Mouse (Mus musculus): Measurements from ENCODE around the gene Gm42906. TPM values are rescaled to one million over a fixed set of nuclear protein-coding genes. Genes with fewer than 3 reads are reported as not detected.

The Gm42906 gene
- polyA plus RNA-seq, 1 experiment from 2014 or later = not detected

DNA sequence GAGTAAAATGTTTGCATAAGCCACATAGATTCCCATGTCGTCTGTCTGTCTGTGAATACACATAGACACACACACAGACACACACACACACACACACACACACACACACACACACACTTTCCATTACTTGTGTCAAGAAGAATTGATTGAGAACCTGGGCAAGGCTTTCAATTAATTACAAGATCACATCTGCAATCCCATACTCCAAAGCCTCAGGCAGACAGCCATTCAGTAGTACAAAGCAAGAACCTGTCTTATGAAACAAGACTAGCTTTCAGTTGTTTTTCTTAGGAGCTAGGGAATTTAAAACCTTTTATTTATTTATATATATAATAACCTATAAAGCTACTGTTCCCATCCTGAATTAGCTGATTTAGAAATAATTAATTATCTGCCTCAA lies 78.3 kb downstream of the Gm42906 start:
- Histone ChIP-seq H3K9me3 (ENCODE audit: low read depth, low read length) (no peaks in the 10 kb centered on the region), H3K4me3 (ENCODE audit: low read depth, low read length) (no peak overlapping the region), H3K4me2 (no peak overlapping the region), H3K4me1 (ENCODE audit: insufficient read depth) (no peaks in the 10 kb centered on the region), H3K36me3 (ENCODE audit: insufficient read depth) (no peaks in the 10 kb centered on the region), H3K27me3 (ENCODE audit: insufficient read depth, low read length) (no peaks in the 10 kb centered on the region), H3K27ac (ENCODE audit: low read depth) (no peak overlapping the region), H3K9ac (no peak overlapping the region)
- ATAC-seq (ENCODE audit: insufficient read depth) (no peak), DNase-seq (no peak)
- TF ChIP-seq CTCF (IDR thresholded peaks at IDR 0.05; ENCODE audit: low read depth) = no peak
- 75% methylated on average over 1 of the region's 1 CpGs for WGBS

DNA sequence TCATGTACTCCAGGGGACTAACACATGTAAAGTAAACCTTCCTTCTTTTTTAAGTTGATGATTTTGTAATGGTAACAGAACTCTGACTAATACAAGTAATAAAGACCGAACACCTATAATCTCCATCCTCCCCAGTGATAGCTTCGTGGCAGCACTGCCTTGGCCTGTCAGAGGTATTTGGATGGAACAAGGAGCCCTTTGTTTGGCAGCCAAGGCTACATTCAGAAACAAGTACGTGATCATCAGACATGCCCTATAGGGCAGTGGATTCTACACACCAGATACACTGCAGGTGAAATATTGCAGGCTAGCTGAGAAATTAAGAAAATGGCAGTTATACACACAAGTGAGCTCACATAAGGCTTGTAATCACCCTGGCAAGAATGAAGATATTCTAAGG lies 79.5 kb downstream of the Gm42906 start:
- H3K9me3 ChIP-seq (ENCODE audit: low read depth, low read length) = no peaks in the 10 kb centered on the region
- H3K36me3 ChIP-seq (ENCODE audit: insufficient read depth) = no peaks in the 10 kb centered on the region
- no peaks in the 10 kb centered on the region for H3K27me3 ChIP-seq (ENCODE audit: insufficient read depth, low read length)
- H3K4me3 ChIP-seq (ENCODE audit: low read depth, low read length) = no peak overlapping the region
- no peak for ATAC-seq (ENCODE audit: insufficient read depth)
- no peak overlapping the region for H3K4me2 ChIP-seq
- no peak overlapping the region for H3K27ac ChIP-seq (ENCODE audit: low read depth)
- no peak overlapping the region for H3K9ac ChIP-seq
- no peak for DNase-seq
- TF ChIP-seq CTCF (IDR thresholded peaks at IDR 0.05; ENCODE audit: low read depth) = no peak
- 79% methylated on average over 3 of the region's 3 CpGs for WGBS
- H3K4me1 ChIP-seq (ENCODE audit: insufficient read depth) = no peaks in the 10 kb centered on the region

DNA sequence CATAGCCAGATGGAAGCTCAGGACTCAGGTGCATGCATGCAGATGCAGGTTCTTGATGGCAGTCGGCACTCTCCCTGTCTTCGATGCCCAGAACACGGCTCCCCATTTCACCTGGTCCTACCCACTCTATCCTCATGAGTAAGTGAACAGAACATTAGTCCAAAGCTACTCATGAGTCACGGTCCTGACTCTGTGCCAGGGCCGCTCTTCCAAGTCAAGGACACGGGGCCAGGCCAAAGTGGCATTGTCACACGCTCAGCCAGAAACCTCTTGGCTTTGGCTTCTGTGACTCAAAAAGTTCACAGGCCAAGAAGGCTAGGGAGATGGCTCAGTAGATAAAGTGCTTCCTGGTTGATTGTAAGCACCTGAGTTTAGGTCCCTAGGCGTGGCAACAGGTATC lies 81.3 kb downstream of the Gm42906 start:
- Histone ChIP-seq H3K27ac (ENCODE audit: low read depth) (no peak overlapping the region), H3K4me1 (ENCODE audit: insufficient read depth) (no peaks in the 10 kb centered on the region), H3K27me3 (ENCODE audit: insufficient read depth, low read length) (no peaks in the 10 kb centered on the region), H3K9ac (no peak overlapping the region), H3K4me3 (ENCODE audit: low read depth, low read length) (no peak overlapping the region), H3K4me2 (no peak overlapping the region), H3K9me3 (ENCODE audit: low read depth, low read length) (no peaks in the 10 kb centered on the region), H3K36me3 (ENCODE audit: insufficient read depth) (no peaks in the 10 kb centered on the region)
- WGBS = 91% methylated on average over 8 of the region's 8 CpGs
- no peak for TF ChIP-seq CTCF (IDR thresholded peaks at IDR 0.05; ENCODE audit: low read depth)
- DNase-seq (no peak), ATAC-seq (ENCODE audit: insufficient read depth) (no peak)

DNA sequence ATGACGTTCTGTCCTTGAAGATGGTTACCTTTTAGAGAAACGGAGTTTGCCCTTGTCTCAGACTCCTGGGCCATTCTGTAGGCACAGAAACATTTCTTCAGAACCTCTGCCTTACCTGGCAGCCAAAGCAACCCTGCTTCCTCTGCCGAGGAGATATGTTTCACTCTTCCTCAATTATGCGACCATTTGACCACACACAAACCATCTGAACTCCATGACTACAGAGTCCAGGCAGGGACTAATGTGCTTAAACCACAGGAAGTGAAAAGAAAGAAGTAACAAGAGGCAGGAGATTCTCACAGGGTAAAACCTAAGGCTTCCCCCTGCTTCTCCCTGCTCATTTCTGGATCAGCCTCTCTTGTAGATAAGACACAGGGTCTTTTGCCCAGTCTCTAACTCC lies 83.2 kb downstream of the Gm42906 start:
- Histone ChIP-seq H3K36me3 (ENCODE audit: insufficient read depth) (no peaks in the 10 kb centered on the region), H3K4me2 (no peak overlapping the region), H3K4me1 (ENCODE audit: insufficient read depth) (no peaks in the 10 kb centered on the region), H3K27me3 (ENCODE audit: insufficient read depth, low read length) (no peaks in the 10 kb centered on the region), H3K4me3 (ENCODE audit: low read depth, low read length) (no peak overlapping the region), H3K27ac (ENCODE audit: low read depth) (no peak overlapping the region), H3K9me3 (ENCODE audit: low read depth, low read length) (no peaks in the 10 kb centered on the region), H3K9ac (no peak overlapping the region)
- 67% methylated on average over 4 of the region's 4 CpGs for WGBS
- ATAC-seq (ENCODE audit: insufficient read depth) (no peak), DNase-seq (no peak)
- TF ChIP-seq CTCF (IDR thresholded peaks at IDR 0.05; ENCODE audit: low read depth) = no peak

DNA sequence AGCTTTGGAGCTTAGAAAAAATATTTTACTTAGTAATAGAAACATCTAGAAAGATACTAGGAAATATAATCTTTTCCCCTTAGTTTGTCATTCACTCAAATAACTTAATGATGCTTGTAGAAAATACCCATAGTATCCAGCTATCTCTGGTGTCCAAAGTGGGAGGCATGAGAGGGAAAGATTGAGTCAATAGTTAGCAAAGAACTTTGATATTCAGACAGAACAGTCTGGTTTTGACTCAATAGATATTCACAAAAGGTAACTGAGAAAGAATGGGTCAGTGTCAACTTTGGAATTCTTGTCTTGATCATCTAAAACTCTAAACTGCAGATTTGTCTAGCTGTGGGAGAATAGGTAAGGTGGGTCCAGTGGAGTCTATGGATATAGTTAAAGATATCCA lies 94.3 kb downstream of the Gm42906 start:
- ATAC-seq (ENCODE audit: insufficient read depth) (no peak), DNase-seq (no peak)
- H3K9me3 ChIP-seq (ENCODE audit: low read depth, low read length) = no peaks in the 10 kb centered on the region
- H3K27ac ChIP-seq (ENCODE audit: low read depth) = no peak overlapping the region
- no peaks in the 10 kb centered on the region for H3K36me3 ChIP-seq (ENCODE audit: insufficient read depth)
- H3K4me1 ChIP-seq (ENCODE audit: insufficient read depth) = no peaks in the 10 kb centered on the region
- H3K4me3 ChIP-seq (ENCODE audit: low read depth, low read length) = no peak overlapping the region
- no peaks in the 10 kb centered on the region for H3K27me3 ChIP-seq (ENCODE audit: insufficient read depth, low read length)
- no peak overlapping the region for H3K4me2 ChIP-seq
- TF ChIP-seq CTCF (IDR thresholded peaks at IDR 0.05; ENCODE audit: low read depth) = no peak
- H3K9ac ChIP-seq = no peak overlapping the region

DNA sequence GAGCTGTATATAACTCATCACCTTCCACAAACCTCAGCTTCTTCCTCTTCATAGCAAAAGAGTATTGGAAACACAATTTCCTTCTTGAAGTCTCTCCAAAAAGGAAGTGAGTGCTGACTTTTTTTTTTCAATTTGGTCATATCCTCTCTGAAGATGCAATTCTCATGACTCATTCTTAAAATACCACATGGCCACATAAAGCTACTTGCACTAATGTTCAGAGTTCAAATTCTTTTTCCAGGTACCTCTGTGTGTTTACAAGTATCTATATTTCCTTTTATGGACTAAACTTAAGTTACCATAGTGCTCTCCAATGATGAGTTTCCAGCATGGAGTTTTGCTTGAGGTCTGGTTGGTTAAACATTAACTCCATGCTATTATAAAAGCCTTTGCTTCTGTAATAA lies 94.8 kb downstream of the Gm42906 start:
- H3K9me3 ChIP-seq (ENCODE audit: low read depth, low read length) = no peaks in the 10 kb centered on the region
- H3K27ac ChIP-seq (ENCODE audit: low read depth) = no peak overlapping the region
- ATAC-seq (ENCODE audit: insufficient read depth) (no peak), DNase-seq (peak; percentile 37)
- no peak overlapping the region for H3K4me2 ChIP-seq
- H3K9ac ChIP-seq = no peak overlapping the region
- no peaks in the 10 kb centered on the region for H3K27me3 ChIP-seq (ENCODE audit: insufficient read depth, low read length)
- TF ChIP-seq CTCF (IDR thresholded peaks at IDR 0.05; ENCODE audit: low read depth) = no peak
- no peak overlapping the region for H3K4me3 ChIP-seq (ENCODE audit: low read depth, low read length)
- H3K4me1 ChIP-seq (ENCODE audit: insufficient read depth) = no peaks in the 10 kb centered on the region
- no peaks in the 10 kb centered on the region for H3K36me3 ChIP-seq (ENCODE audit: insufficient read depth)

DNA sequence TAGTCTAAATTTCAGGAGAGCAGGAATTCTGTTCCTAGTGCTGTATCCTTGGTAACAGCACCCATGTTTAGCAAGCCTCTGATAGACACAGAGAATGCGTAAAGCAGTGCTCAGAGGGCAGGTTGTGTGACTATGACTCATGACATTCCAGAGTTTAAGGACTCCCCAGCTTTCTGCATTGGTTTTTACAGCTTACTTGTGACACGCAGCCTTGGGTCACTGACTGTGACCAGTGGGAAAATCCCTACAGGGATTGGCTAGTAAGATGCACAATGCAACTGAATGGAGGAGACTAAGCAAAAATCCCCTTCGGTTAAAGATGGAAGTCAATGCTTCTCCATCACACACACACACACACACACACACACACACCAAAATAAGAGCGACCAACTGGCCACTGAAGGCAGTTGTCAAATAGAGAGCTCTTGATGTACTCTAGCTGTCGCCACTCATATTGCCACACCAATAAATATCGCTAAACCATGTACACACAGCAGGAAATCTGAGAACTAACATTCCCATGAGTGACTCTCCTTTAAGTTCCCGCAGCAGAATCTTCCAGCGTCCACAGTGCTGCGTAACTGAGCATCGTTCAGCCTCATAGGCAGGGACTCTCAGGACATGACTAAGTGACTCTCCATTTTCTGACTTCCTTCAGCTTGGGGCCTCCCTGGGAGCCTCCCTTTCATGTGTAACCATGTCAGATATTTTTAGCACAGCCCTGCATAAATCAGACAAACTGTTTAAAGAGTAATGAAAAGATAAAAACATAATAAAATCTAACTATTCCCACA lies 112.0 kb downstream of the Gm42906 start:
- H3K27ac ChIP-seq (ENCODE audit: low read depth) = peak overlapping the region; percentile 40
- DNase-seq (peak; percentile 75), ATAC-seq (ENCODE audit: insufficient read depth) (peak; percentile 87)
- no peaks in the 10 kb centered on the region for H3K9me3 ChIP-seq (ENCODE audit: low read depth, low read length)
- no peak for TF ChIP-seq CTCF (IDR thresholded peaks at IDR 0.05; ENCODE audit: low read depth)
- H3K27me3 ChIP-seq (ENCODE audit: insufficient read depth, low read length) = no peaks in the 10 kb centered on the region
- H3K4me3 ChIP-seq (ENCODE audit: low read depth, low read length) = no peak overlapping the region
- H3K4me1 ChIP-seq (ENCODE audit: insufficient read depth) = 0 out of 2 replicates have a peak, but pooled peaks cover 3% of the 10 kb centered on the region
- H3K4me2 ChIP-seq = 0 out of 2 replicates have a peak overlapping the region, but pooled peaks have one; percentile 8
- WGBS = 26% methylated on average over 10 of the region's 10 CpGs
- no peak overlapping the region for H3K9ac ChIP-seq
- H3K36me3 ChIP-seq (ENCODE audit: insufficient read depth) = no peaks in the 10 kb centered on the region

Data from lung, embryonic 14.5 days (tissue).